Mouse (Mus musculus): ENCODE measurements around the gene Arl10.

GRCm38 (mm10) chr13:54532134-54532533, 42.7 kb upstream of the Arl10 start:
- TF ChIP-seq CTCF (IDR thresholded peaks at IDR 0.05) (no peak), EP300 (IDR thresholded peaks at IDR 0.05; ENCODE audit: insufficient read depth, low read depth, low read length) (no peak), POLR2A (IDR thresholded peaks at IDR 0.05; ENCODE audit: insufficient read depth, low read depth, low read length) (no peak)

Data from heart, adult 2 months (tissue).